Mouse (Mus musculus) ES-E14 (cell line): ENCODE data around the gene Neil3.

Experiments
- CHD2 ChIP-seq: IDR thresholded peaks from 2 replicates; pipeline ENCODE4 v1.6.1; 2014; ENCODE audit warnings: mild to moderate bottlenecking, low read depth, low read length, inconsistent platforms
- MAFK ChIP-seq: IDR thresholded peaks from 2 replicates; pipeline ENCODE4 v1.6.1; 2014; ENCODE audit warnings: mild to moderate bottlenecking, low read depth, low read length, inconsistent platforms; ENCODE audit not compliant: insufficient read depth
- ZC3H11A ChIP-seq: IDR thresholded peaks from 2 replicates; pipeline ENCODE4 v1.6.1; 2012; ENCODE audit warnings: low read depth, mild to moderate bottlenecking, inconsistent platforms, low read length, borderline replicate concordance
- ZNF384 ChIP-seq: IDR thresholded peaks from 2 replicates; pipeline ENCODE4 v1.6.1; 2012; ENCODE audit warnings: low read depth, low read length, inconsistent platforms

GRCm38 (mm10) chr8:53680846-53681245 is 42.0 kb upstream of the Neil3 start:
- TF ChIP-seq MAFK: no peak
- TF ChIP-seq CHD2: no peak
- TF ChIP-seq ZC3H11A: 0 out of 2 replicates have a peak, but pooled peaks have one; percentile 29
- TF ChIP-seq ZNF384: no peak
